Mouse (Mus musculus) liver, embryonic 16.5 days (tissue): ENCODE measurements around the gene Nectin2. TPM values are rescaled to one million over a fixed set of nuclear protein-coding genes. Genes with fewer than 3 reads are reported as not detected.

Experiments used
- ATAC-seq: fragments of 200-750 bp; cut with Nextera tagmentation; 2 replicates; pipeline ENCODE4 v1.8.0; 2017; ENCODE audit warnings: low read depth, mild to moderate bottlenecking, moderate number of reproducible peaks, moderate library complexity
- H3K27ac ChIP-seq: fragments of 300-500 bp; sonication (generic); 2 replicates; pipeline ENCODE4 v1.5.1; 2014; ENCODE audit warnings: mild to moderate bottlenecking, low read length
- H3K27me3 ChIP-seq: fragments of 300-500 bp; sonication (generic); 2 replicates; pipeline ENCODE4 v1.6.1; 2014; ENCODE audit warnings: low read depth, low read length, mixed read lengths; ENCODE audit not compliant: control insufficient read depth, insufficient read depth
- H3K36me3 ChIP-seq: fragments of 300-500 bp; sonication (generic); 2 replicates; pipeline ENCODE4 v1.6.1; 2014; ENCODE audit warnings: mild to moderate bottlenecking; ENCODE audit not compliant: control insufficient read depth, insufficient read depth
- H3K4me1 ChIP-seq: fragments of 300-500 bp; sonication (generic); 2 replicates; pipeline ENCODE4 v1.6.1; 2014; ENCODE audit warnings: low read depth, low read length, mixed read lengths; ENCODE audit not compliant: control insufficient read depth
- H3K4me2 ChIP-seq: fragments of 300-500 bp; sonication (generic); 2 replicates; pipeline ENCODE4 v1.6.1; 2014; ENCODE audit warnings: low read depth, low read length, mixed read lengths
- H3K4me3 ChIP-seq: fragments of 300-500 bp; sonication (generic); 2 replicates; pipeline ENCODE4 v1.5.1; 2014; ENCODE audit warnings: low read depth, mild to moderate bottlenecking, low read length
- H3K9ac ChIP-seq: fragments of 300-500 bp; sonication (generic); 2 replicates; pipeline ENCODE4 v1.6.1; 2014; ENCODE audit warnings: low read depth, low read length
- H3K9me3 ChIP-seq: fragments of 300-500 bp; sonication (generic); replicated peaks from 2 replicates; pipeline ENCODE4 v1.6.1; 2016; ENCODE audit warnings: low read length; ENCODE audit not compliant: control insufficient read depth
- WGBS: fragments of 180-500 bp; shearing (Covaris S2); extraction: QIAGEN DNeasy Blood & Tissue Kit; methylation state at CpG from one replicate; pipeline ENCODE4 v1.1.7; 2014; ENCODE audit not compliant: insufficient replicate concordance; 5-methylcytosine and 5-hydroxymethylcytosine counted together
- polyA plus RNA-seq: library from polyadenylated mRNA; unstranded; fragments of >200 nt; fragmentation: Nextera tagmentation; extraction: Ambion mirVana; gene quantifications from 2 replicates; pipeline ENCODE4 v1.2.1, GENCODE M21; 2015

Nectin2 gene
- polyA plus RNA-seq, 1 experiment from 2014 or later, result 15.8 TPM

DNA sequence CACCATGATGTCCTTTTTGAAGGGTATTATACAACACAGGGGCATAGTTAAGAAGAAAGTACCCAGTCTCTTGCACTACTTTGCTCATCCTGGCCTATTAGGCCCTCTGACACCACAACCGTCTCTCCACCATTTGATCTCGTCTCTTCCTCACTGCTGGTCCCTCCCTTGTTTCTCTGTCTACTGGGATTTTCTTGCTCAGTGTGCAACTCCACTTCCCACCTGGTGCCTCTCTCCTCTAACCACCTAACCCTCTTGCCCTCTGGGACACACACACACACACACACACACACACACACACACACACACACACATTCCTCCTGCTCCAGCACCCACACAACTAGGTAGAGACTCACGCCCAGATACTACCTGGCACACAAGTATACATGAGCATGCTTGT lies 71.4 kb downstream of the Nectin2 start:
- WGBS, result 68% methylated on average over 3 of the region's 3 CpGs

DNA sequence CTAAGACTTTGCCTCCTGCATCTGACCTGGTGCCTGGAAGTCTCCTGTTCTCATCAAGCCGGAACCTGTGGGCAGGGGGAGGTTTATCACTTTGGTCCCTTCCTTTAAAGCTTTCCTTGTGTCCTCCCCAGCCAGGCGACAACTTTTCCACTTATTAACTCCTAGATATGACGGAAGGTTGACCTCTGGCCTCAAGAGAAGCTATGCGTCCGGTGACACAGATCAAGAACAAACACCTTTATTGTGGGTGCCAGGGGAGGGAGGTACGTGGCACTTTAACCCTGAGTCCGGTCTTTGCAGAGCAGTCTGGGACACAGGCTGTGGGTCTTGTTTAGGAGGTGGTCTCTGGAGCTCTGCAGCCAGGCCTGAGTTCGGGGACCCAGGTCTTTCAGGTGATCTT lies 72.4 kb downstream of the Nectin2 start, which contains the start of gene Apoc2:
Gene Apoc2 (minus strand): TSS at position 70 of the 400 bp plus-strand sequence.
- ATAC-seq, result peak; percentile 22; the same call in 1 of the 2 replicates
- whole genome bisulfite sequencing, result 61% methylated on average over 8 of the region's 8 CpGs
- H3K4me3 ChIP-seq, result no peak within 1 kb of the TSS

More for the DNA sequence above, 71.4 kb downstream of the Nectin2 start:
- H3K36me3 ChIP-seq, result no peaks in the 10 kb centered on the region
- ATAC-seq, result no peak
- no peak overlapping the region for H3K9ac ChIP-seq
- no peak overlapping the region for H3K4me3 ChIP-seq
- H3K9me3 ChIP-seq, result no peaks in the 10 kb centered on the region
- H3K4me2 ChIP-seq, result peak overlapping the region; percentile 33
- H3K4me1 ChIP-seq, result peaks cover 10% of the 10 kb centered on the region
- peak overlapping the region; percentile 55; the same call in 1 of the 2 replicates for H3K27ac ChIP-seq
- no peaks in the 10 kb centered on the region for H3K27me3 ChIP-seq

DNA sequence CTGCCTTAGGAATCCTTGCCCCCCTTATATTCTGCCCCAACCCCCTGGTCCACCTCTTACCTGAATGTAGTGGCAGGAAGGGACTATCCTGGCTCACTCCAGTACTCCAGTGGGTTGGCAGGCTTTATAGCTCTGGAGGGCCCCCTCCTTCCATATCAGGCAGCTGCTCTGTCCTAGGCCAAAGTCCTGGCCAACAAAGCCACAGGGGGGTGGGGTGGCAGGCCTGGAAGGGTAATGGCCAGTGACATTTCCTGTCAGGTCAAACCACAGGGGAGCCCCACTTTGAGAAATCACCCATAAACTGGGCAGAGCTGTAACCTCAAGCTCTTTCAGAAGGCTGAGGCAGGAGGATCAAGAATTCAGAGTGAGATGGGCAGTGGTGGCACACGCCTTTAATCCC lies 73.6 kb downstream of the Nectin2 start:
- Histone ChIP-seq H3K4me2 (no peak overlapping the region), H3K9ac (no peak overlapping the region), H3K9me3 (no peaks in the 10 kb centered on the region), H3K27ac (peak overlapping the region; percentile 31), H3K36me3 (no peaks in the 10 kb centered on the region), H3K4me1 (no peaks in the 10 kb centered on the region), H3K4me3 (peak overlapping the region; percentile 31), H3K27me3 (no peaks in the 10 kb centered on the region)
- ATAC-seq, result peak; percentile 70
- WGBS, result 52% methylated on average over 1 of the region's 1 CpGs

More for the DNA sequence above, 72.4 kb downstream of the Nectin2 start, which contains the start of gene Apoc2:
- peak within 1 kb of the TSS; percentile 33 for H3K4me2 ChIP-seq
- H3K9me3 ChIP-seq, result no peaks in the 10 kb centered on the region
- peaks cover 6% of the 10 kb centered on the region for H3K4me1 ChIP-seq
- H3K27ac ChIP-seq, result peak within 1 kb of the TSS; percentile 55
- H3K9ac ChIP-seq, result no peak within 1 kb of the TSS; the same call in 1 of the 2 replicates
- no peaks in the 10 kb centered on the region for H3K36me3 ChIP-seq
- H3K27me3 ChIP-seq, result no peaks in the 10 kb centered on the region

DNA sequence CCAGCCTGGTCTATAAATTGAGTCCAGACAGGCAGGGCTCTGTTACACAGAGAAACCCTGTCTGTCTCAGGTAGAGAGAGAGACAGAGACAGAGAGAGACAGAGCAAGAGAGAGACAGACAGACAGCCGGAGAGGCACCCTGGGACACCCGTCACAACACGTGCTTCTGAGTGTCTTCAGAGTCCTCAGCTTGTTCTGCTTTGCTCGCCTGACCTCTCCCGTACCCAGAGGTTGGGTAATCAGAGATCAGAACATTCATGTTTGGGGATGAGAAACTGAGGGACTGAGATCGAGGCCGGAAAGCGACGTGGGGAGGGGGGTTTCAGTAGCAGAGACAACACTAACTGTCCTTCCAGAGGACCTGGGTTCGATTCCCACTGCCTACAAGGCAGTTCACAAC lies 74.5 kb downstream of the Nectin2 start:
- 59% methylated on average over 10 of the region's 10 CpGs for WGBS
- Histone ChIP-seq H3K9me3 (no peaks in the 10 kb centered on the region), H3K4me3 (peak overlapping the region; percentile 31), H3K36me3 (no peaks in the 10 kb centered on the region), H3K9ac (peak overlapping the region; percentile 16; the same call in 1 of the 2 replicates), H3K4me1 (no peaks in the 10 kb centered on the region), H3K27me3 (no peaks in the 10 kb centered on the region), H3K4me2 (no peak overlapping the region), H3K27ac (peak overlapping the region; percentile 65)
- ATAC-seq, result peak; percentile 37

- Histone ChIP-seq H3K4me3 (no peak overlapping the region), H3K4me1 (peaks cover 9% of the 10 kb centered on the region), H3K4me2 (no peak overlapping the region), H3K27me3 (no peaks in the 10 kb centered on the region), H3K27ac (no peak overlapping the region), H3K9me3 (no peaks in the 10 kb centered on the region), H3K36me3 (no peaks in the 10 kb centered on the region), H3K9ac (no peak overlapping the region)
- WGBS, result 54% methylated on average over 14 of the region's 14 CpGs
- no peak for ATAC-seq
Observed at GRCm38 (mm10) chr7:19673083-19673699, 77.1 kb downstream of the Nectin2 start.

DNA sequence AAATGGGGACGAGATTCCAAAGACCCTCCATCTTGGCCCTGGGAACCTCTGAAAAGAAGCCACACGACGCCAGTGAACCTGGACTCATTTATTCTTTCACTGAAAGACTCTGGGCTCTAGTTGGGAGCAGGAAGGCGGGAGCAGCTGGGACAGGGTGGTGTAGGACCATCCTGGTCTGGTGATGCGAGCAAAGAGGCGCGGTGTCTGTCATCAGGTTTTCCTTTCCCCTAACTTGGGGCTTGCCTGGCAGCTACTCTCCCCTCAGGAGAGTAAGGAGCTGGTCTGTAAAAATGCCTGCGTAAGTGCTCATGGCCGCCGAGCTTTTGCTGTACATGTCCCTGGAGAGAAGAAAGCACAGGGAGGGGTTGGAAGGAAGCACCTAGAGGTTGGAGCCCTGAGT lies 78.8 kb downstream of the Nectin2 start:
- Histone ChIP-seq H3K9ac (no peak overlapping the region), H3K9me3 (no peaks in the 10 kb centered on the region), H3K27ac (no peak overlapping the region), H3K4me3 (no peak overlapping the region), H3K27me3 (no peaks in the 10 kb centered on the region), H3K36me3 (no peaks in the 10 kb centered on the region), H3K4me2 (no peak overlapping the region), H3K4me1 (peaks cover 9% of the 10 kb centered on the region)
- WGBS, result 69% methylated on average over 10 of the region's 10 CpGs
- no peak for ATAC-seq

GRCm38 (mm10) chr7:19668947-19669721 lies 81.1 kb downstream of the Nectin2 start:
- Histone ChIP-seq H3K27me3 (no peaks in the 10 kb centered on the region), H3K9ac (peak overlapping the region; percentile 39; the same call in 1 of the 2 replicates), H3K36me3 (no peaks in the 10 kb centered on the region), H3K4me2 (peak overlapping the region; percentile 42), H3K27ac (peak overlapping the region; percentile 88), H3K4me3 (no peak overlapping the region), H3K9me3 (no peaks in the 10 kb centered on the region), H3K4me1 (peaks cover 18% of the 10 kb centered on the region)
- WGBS, result 4% methylated on average over 10 of the region's 10 CpGs
- ATAC-seq, result peak; percentile 42

GRCm38 (mm10) chr7:19667434-19667833 lies 82.8 kb downstream of the Nectin2 start:
- Histone ChIP-seq H3K9ac (no peak overlapping the region), H3K36me3 (no peaks in the 10 kb centered on the region), H3K4me1 (peaks cover 31% of the 10 kb centered on the region), H3K27me3 (no peaks in the 10 kb centered on the region), H3K4me3 (no peak overlapping the region), H3K27ac (peak overlapping the region; percentile 25), H3K4me2 (no peak overlapping the region), H3K9me3 (no peaks in the 10 kb centered on the region)
- ATAC-seq, result no peak
- 45% methylated on average over 2 of the region's 2 CpGs for WGBS

GRCm38 (mm10) chr7:19666750-19667149 lies 83.5 kb downstream of the Nectin2 start:
- peak overlapping the region; percentile 25 for H3K27ac ChIP-seq
- 68% methylated on average over 3 of the region's 3 CpGs for WGBS

More at GRCm38 (mm10) chr7:19666750-19667149, 83.5 kb downstream of the Nectin2 start:
- no peaks in the 10 kb centered on the region for H3K27me3 ChIP-seq
- H3K4me2 ChIP-seq, result no peak overlapping the region
- H3K4me3 ChIP-seq, result no peak overlapping the region
- no peak overlapping the region for H3K9ac ChIP-seq
- peaks cover 31% of the 10 kb centered on the region for H3K4me1 ChIP-seq
- ATAC-seq, result no peak
- H3K9me3 ChIP-seq, result no peaks in the 10 kb centered on the region
- H3K36me3 ChIP-seq, result 0 out of 2 replicates have a peak, but pooled peaks cover 2% of the 10 kb centered on the region
